Mouse (Mus musculus): Measurements from ENCODE around the gene Gm42791.

Gm42791 gene

GRCm38 (mm10) chr5:148978458-148979165 is 16.3 kb downstream of the Gm42791 start:
- no peak for DNase-seq (ENCODE audit: low spot score in 2 of 2)

GRCm38 (mm10) chr5:148977698-148978457 is 17.1 kb downstream of the Gm42791 start:
- no peak for DNase-seq (ENCODE audit: low spot score in 2 of 2)

GRCm38 (mm10) chr5:148976876-148977275 is 18.1 kb downstream of the Gm42791 start:
- peak; percentile 28 to 37 for DNase-seq (ENCODE audit: low spot score in 2 of 2)

- no peak for DNase-seq (ENCODE audit: low spot score in 2 of 2)
Observed at GRCm38 (mm10) chr5:148975035-148975434, 19.9 kb downstream of the Gm42791 start.

- DNase-seq (ENCODE audit: low spot score in 2 of 2) = no peak
Observed at GRCm38 (mm10) chr5:148973019-148973668, 21.8 kb downstream of the Gm42791 start.

- no peak for DNase-seq (ENCODE audit: low spot score in 2 of 2)
Observed at GRCm38 (mm10) chr5:148972167-148972566, 22.8 kb downstream of the Gm42791 start.

- no peak for DNase-seq (ENCODE audit: low spot score in 2 of 2)
Observed at GRCm38 (mm10) chr5:148969648-148970047, 25.3 kb downstream of the Gm42791 start.

GRCm38 (mm10) chr5:148968958-148969576 is 25.9 kb downstream of the Gm42791 start:
- DNase-seq (ENCODE audit: low spot score in 2 of 2) = no peak

GRCm38 (mm10) chr5:148968179-148968578 is 26.8 kb downstream of the Gm42791 start:
- no peak for DNase-seq (ENCODE audit: low spot score in 2 of 2)

- no peak for DNase-seq (ENCODE audit: low spot score in 2 of 2)
Observed at GRCm38 (mm10) chr5:148966395-148966794, 28.6 kb downstream of the Gm42791 start.

GRCm38 (mm10) chr5:148965691-148966333 is 29.1 kb downstream of the Gm42791 start:
- no peak for DNase-seq (ENCODE audit: low spot score in 2 of 2)

GRCm38 (mm10) chr5:148965089-148965591 is 29.8 kb downstream of the Gm42791 start:
- no peak for DNase-seq (ENCODE audit: low spot score in 2 of 2)

GRCm38 (mm10) chr5:148964251-148964650 is 30.7 kb downstream of the Gm42791 start:
- DNase-seq (ENCODE audit: low spot score in 2 of 2) = no peak

- DNase-seq (ENCODE audit: low spot score in 2 of 2) = no peak
Observed at GRCm38 (mm10) chr5:148960211-148960610, 34.7 kb downstream of the Gm42791 start.

GRCm38 (mm10) chr5:148959068-148959990 is 35.6 kb downstream of the Gm42791 start:
- DNase-seq (ENCODE audit: low spot score in 2 of 2) = peak; percentile 47 to 55

- peak; percentile 30 to 45 for DNase-seq (ENCODE audit: low spot score in 2 of 2)
Observed at GRCm38 (mm10) chr5:148958355-148958754, 36.6 kb downstream of the Gm42791 start.

- no peak for DNase-seq (ENCODE audit: low spot score in 2 of 2)
Observed at GRCm38 (mm10) chr5:148956898-148957535, 37.9 kb downstream of the Gm42791 start.

GRCm38 (mm10) chr5:148956091-148956490 is 38.9 kb downstream of the Gm42791 start:
- DNase-seq (ENCODE audit: low spot score in 2 of 2) = no peak

- no peak for DNase-seq (ENCODE audit: low spot score in 2 of 2)
Observed at GRCm38 (mm10) chr5:148955575-148955974, 39.4 kb downstream of the Gm42791 start.

All from spleen, postnatal 14 days (tissue).